ENCODE assay signal across 8 mouse cellular contexts in genomic region chr2:83625226-83626108, GRCm38 (mm10). TPM values are rescaled to one million over a fixed set of nuclear protein-coding genes. Genes with fewer than 3 reads are reported as not detected.
A peak's percentile ranks its signal among the peaks of the same experiment; 100 is the strongest.
DNase-seq lines count a peak whose midpoint lies in the region; ATAC-seq and TF ChIP-seq lines count a peak whose summit lies in the region.

No protein-coding gene starts in this region.

- peak; percentile 76 for TF ChIP-seq CTCF in C2C12 (IDR thresholded peaks at IDR 0.05; ENCODE audit: control insufficient read depth, insufficient read depth, insufficient read length)
- peak; percentile 82 for TF ChIP-seq CTCF in liver, embryonic 14.5 days (IDR thresholded peaks at IDR 0.05; ENCODE audit: low read depth)
- TF ChIP-seq CTCF in testis, adult 2 months (IDR thresholded peaks at IDR 0.05; ENCODE audit: control insufficient read depth, insufficient read depth, insufficient replicate concordance, low read depth, low read length) = peak; percentile 89; the same call in 1 of the 2 replicates

- peak; percentile 89 for DNase-seq in adrenal gland, postnatal 14 days
- peak; percentile 86 for DNase-seq in embryonic facial prominence, embryonic 10.5 days (ENCODE audit: low spot score)
- peak; percentile 82 for DNase-seq in heart, embryonic 10.5 days (ENCODE audit: low spot score)
- DNase-seq in liver, embryonic 14.5 days (ENCODE audit: low read depth in 3 of 3, low spot score in 3 of 3) = peak in 1 of 3 experiments; percentile 42

- no peaks in the 10 kb centered on the region for H3K36me3 ChIP-seq in C2C12 (ENCODE audit: control insufficient read depth, insufficient read depth)
- no peaks in the 10 kb centered on the region for H3K36me3 ChIP-seq in embryonic facial prominence, embryonic 10.5 days (replicated peaks)
- no peaks in the 10 kb centered on the region for H3K36me3 ChIP-seq in heart, embryonic 10.5 days
- no peaks in the 10 kb centered on the region for H3K36me3 ChIP-seq in kidney, embryonic 16.5 days (ENCODE audit: insufficient read depth, low read length)
- no peaks in the 10 kb centered on the region for H3K36me3 ChIP-seq in liver, embryonic 14.5 days (replicated peaks; ENCODE audit: control insufficient read depth, insufficient read depth, low read depth)
- no peaks in the 10 kb centered on the region for H3K36me3 ChIP-seq in neural tube, embryonic 12.5 days
- H3K36me3 ChIP-seq in testis, adult 2 months (ENCODE audit: control insufficient read depth, insufficient read depth, low read length) = no peaks in the 10 kb centered on the region

- no peaks in the 10 kb centered on the region for H3K79me3 ChIP-seq in C2C12 (ENCODE audit: low read depth)

- no peak overlapping the region for H3ac ChIP-seq in C2C12 (ENCODE audit: control insufficient read depth, insufficient read length, low read depth)

- 30% methylated on average over 10 of the region's 10 CpGs for WGBS in embryonic facial prominence, embryonic 10.5 days
- WGBS in heart, embryonic 10.5 days = 30% methylated on average over 10 of the region's 10 CpGs
- 25% methylated on average over 10 of the region's 10 CpGs for WGBS in kidney, embryonic 16.5 days
- WGBS in liver, embryonic 14.5 days (ENCODE audit: insufficient replicate concordance) = 27% methylated on average over 10 of the region's 10 CpGs
- WGBS in neural tube, embryonic 12.5 days = 32% methylated on average over 10 of the region's 10 CpGs

- 0 out of 2 replicates have a peak, but pooled peaks cover 3% of the 10 kb centered on the region for H3K4me1 ChIP-seq in embryonic facial prominence, embryonic 10.5 days
- no peaks in the 10 kb centered on the region; the same call in 1 of the 2 replicates for H3K4me1 ChIP-seq in heart, embryonic 10.5 days
- no peaks in the 10 kb centered on the region for H3K4me1 ChIP-seq in kidney, embryonic 16.5 days (ENCODE audit: insufficient read depth, low read length)
- no peaks in the 10 kb centered on the region; a peak in 1 of 4 replicates for H3K4me1 ChIP-seq in liver, embryonic 14.5 days (replicated peaks; ENCODE audit: control insufficient read depth in 2 of 2, insufficient read depth in 2 of 2, low read length in 1 of 2)
- H3K4me1 ChIP-seq in neural tube, embryonic 12.5 days = no peaks in the 10 kb centered on the region
- peaks cover 2% of the 10 kb centered on the region; the same call in 1 of the 2 replicates for H3K4me1 ChIP-seq in testis, adult 2 months (ENCODE audit: control insufficient read depth, insufficient read depth, low read length)

- H3K4me2 ChIP-seq in kidney, embryonic 16.5 days (replicated peaks; ENCODE audit: low read depth, low read length) = peak overlapping the region; percentile 36
- H3K4me2 ChIP-seq in liver, embryonic 14.5 days (ENCODE audit: low read depth) = no peak overlapping the region
- peak overlapping the region; percentile 24; the same call in 1 of the 2 replicates for H3K4me2 ChIP-seq in neural tube, embryonic 12.5 days (replicated peaks)

- no peak overlapping the region for H3K9ac ChIP-seq in kidney, embryonic 16.5 days (replicated peaks; ENCODE audit: low read length)
- no peak overlapping the region for H3K9ac ChIP-seq in liver, embryonic 14.5 days (replicated peaks)
- H3K9ac ChIP-seq in neural tube, embryonic 12.5 days = no peak overlapping the region

- no peak overlapping the region for H3K4me3 ChIP-seq in C2C12 (ENCODE audit: insufficient read depth, poor library complexity, severe bottlenecking)
- no peak overlapping the region for H3K4me3 ChIP-seq in embryonic facial prominence, embryonic 10.5 days
- no peak overlapping the region for H3K4me3 ChIP-seq in heart, embryonic 10.5 days
- H3K4me3 ChIP-seq in kidney, embryonic 16.5 days (ENCODE audit: low read length) = 0 out of 2 replicates have a peak overlapping the region, but pooled peaks have one; percentile 13
- H3K4me3 ChIP-seq in liver, embryonic 14.5 days (ENCODE audit: insufficient read depth in 1 of 2, low read depth in 2 of 2, low read length in 2 of 2) = no peak overlapping the region
- H3K4me3 ChIP-seq in neural tube, embryonic 12.5 days = no peak overlapping the region
- H3K4me3 ChIP-seq in testis, adult 2 months (ENCODE audit: control insufficient read depth, low read depth, low read length) = no peak overlapping the region

- H3K9me3 ChIP-seq in embryonic facial prominence, embryonic 10.5 days = no peaks in the 10 kb centered on the region
- no peaks in the 10 kb centered on the region for H3K9me3 ChIP-seq in heart, embryonic 10.5 days
- no peaks in the 10 kb centered on the region for H3K9me3 ChIP-seq in kidney, embryonic 16.5 days (ENCODE audit: low read length)
- H3K9me3 ChIP-seq in liver, embryonic 14.5 days (ENCODE audit: control insufficient read depth, low read length) = no peaks in the 10 kb centered on the region
- H3K9me3 ChIP-seq in neural tube, embryonic 12.5 days = no peaks in the 10 kb centered on the region

- H3K27ac ChIP-seq in embryonic facial prominence, embryonic 10.5 days (replicated peaks) = no peak overlapping the region
- no peak overlapping the region for H3K27ac ChIP-seq in heart, embryonic 10.5 days
- no peak overlapping the region for H3K27ac ChIP-seq in kidney, embryonic 16.5 days (ENCODE audit: low read length)
- H3K27ac ChIP-seq in liver, embryonic 14.5 days = no peak overlapping the region
- H3K27ac ChIP-seq in neural tube, embryonic 12.5 days = no peak overlapping the region
- H3K27ac ChIP-seq in testis, adult 2 months (ENCODE audit: control insufficient read depth, insufficient read depth, low read depth, low read length) = no peak overlapping the region

- no peaks in the 10 kb centered on the region for H3K79me2 ChIP-seq in C2C12 (ENCODE audit: control insufficient read depth, insufficient read depth)

- no peak for TF ChIP-seq POLR2A in testis, adult 2 months (IDR thresholded peaks at IDR 0.05; ENCODE audit: control insufficient read depth, low read depth, low read length)

- peak; percentile 69; the same call in 1 of the 2 replicates for ATAC-seq in kidney, embryonic 16.5 days (ENCODE audit: low FRiP score, low TSS enrichment)
- no peak for ATAC-seq in liver, embryonic 14.5 days (ENCODE audit: insufficient read depth)
- ATAC-seq in neural tube, embryonic 12.5 days (ENCODE audit: low FRiP score, low read depth) = peak; percentile 56; the same call in 1 of the 2 replicates

- TF ChIP-seq EP300 in liver, embryonic 14.5 days (IDR thresholded peaks at IDR 0.05; ENCODE audit: low read depth) = no peak

- no peaks in the 10 kb centered on the region for H3K27me3 ChIP-seq in C2C12 (ENCODE audit: control insufficient read depth, insufficient read depth, insufficient read length)
- no peaks in the 10 kb centered on the region for H3K27me3 ChIP-seq in embryonic facial prominence, embryonic 10.5 days (replicated peaks; ENCODE audit: low read depth, poor library complexity, severe bottlenecking)
- no peaks in the 10 kb centered on the region for H3K27me3 ChIP-seq in heart, embryonic 10.5 days (ENCODE audit: insufficient read depth, poor library complexity, severe bottlenecking)
- no peaks in the 10 kb centered on the region for H3K27me3 ChIP-seq in kidney, embryonic 16.5 days (ENCODE audit: insufficient read depth, low read length)
- H3K27me3 ChIP-seq in liver, embryonic 14.5 days (ENCODE audit: control insufficient read depth, insufficient read depth, low read length) = no peaks in the 10 kb centered on the region
- no peaks in the 10 kb centered on the region for H3K27me3 ChIP-seq in neural tube, embryonic 12.5 days (replicated peaks)
- no peaks in the 10 kb centered on the region for H3K27me3 ChIP-seq in testis, adult 2 months (ENCODE audit: control insufficient read depth, insufficient read depth, low read length)

TF ChIP-seq in C2C12, 6 proteins besides CTCF, POLR2A, EP300 and RAD21:
- TF ChIP-seq FOSL1 (IDR thresholded peaks at IDR 0.05; ENCODE audit: insufficient read depth, low read length, poor library complexity, severe bottlenecking) (no peak), MYOG (IDR thresholded peaks at IDR 0.05; ENCODE audit: control insufficient read depth, extremely low read depth, insufficient read length) (no peak), MYOD1 (IDR thresholded peaks at IDR 0.05; ENCODE audit: control insufficient read depth, insufficient read length, low read depth) (no peak), MAX (IDR thresholded peaks at IDR 0.05) (no peak), CEBPB (IDR thresholded peaks at IDR 0.05; ENCODE audit: low read depth) (no peak), USF1 (IDR thresholded peaks at IDR 0.05; ENCODE audit: low read depth) (no peak)

RNA-seq across cellular contexts. Expression of gene Zc3h15, which starts 18.8 kb away (rescaled TPM):
- polyA plus RNA-seq in C2C12 (2012; fragmentation: generic; extraction: Trizol) = 52.1 TPM
- 94.0 and 102 TPM in 2 replicates for total RNA-seq in adrenal gland, postnatal 14 days (2021)
- 130 and 144 TPM in 2 replicates for polyA plus RNA-seq in embryonic facial prominence, embryonic 10.5 days (2016; fragmentation: Nextera tagmentation; extraction: Ambion mirVana)
- 99.4 and 108 TPM in 2 replicates for polyA plus RNA-seq in heart, embryonic 10.5 days (2016; fragmentation: Nextera tagmentation; extraction: Ambion mirVana)
- 120 and 146 TPM in 2 replicates for polyA plus RNA-seq in kidney, embryonic 16.5 days (2015; fragmentation: Nextera tagmentation; extraction: Ambion mirVana)
- 18.2 and 40.7 TPM in 2 replicates for polyA plus RNA-seq in liver, embryonic 14.5 days (2012; rRNA removed)
- 48.4 and 50.2 TPM in 2 replicates for polyA plus RNA-seq in liver, embryonic 14.5 days (2014; fragmentation: Nextera tagmentation; extraction: Ambion mirVana)
- 175 and 183 TPM in 2 replicates for polyA plus RNA-seq in neural tube, embryonic 12.5 days (2016; fragmentation: Nextera tagmentation; extraction: Ambion mirVana)
- polyA plus RNA-seq in testis, adult 2 months (2012; rRNA removed) = 37.0 and 39.9 TPM in 2 replicates
